Mouse (Mus musculus) hindbrain, embryonic 14.5 days (tissue): ENCODE results near the gene Epn3. TPM values are rescaled to one million over a fixed set of nuclear protein-coding genes. Genes with fewer than 3 reads are reported as not detected.
A peak's percentile ranks its signal among the peaks of the same experiment; 100 is the strongest.

Experiments
- ATAC-seq: fragments of 200-750 bp; cut with Nextera tagmentation; 2 replicates; pipeline ENCODE4 v1.8.0; 2017; ENCODE audit warnings: moderate number of reproducible peaks, mild to moderate bottlenecking, moderate TSS enrichment, moderate library complexity; ENCODE audit not compliant: low FRiP score
- DNase-seq: peaks from one replicate; pipeline ENCODE4 v3.0.0-alpha.2; 2015; ENCODE audit warnings: low spot score
- H3K27ac ChIP-seq: fragments of 300-500 bp; sonication (generic); 2 replicates; pipeline ENCODE4 v1.5.1; 2014; ENCODE audit warnings: mild to moderate bottlenecking, moderate library complexity
- H3K27me3 ChIP-seq: fragments of 300-500 bp; sonication (generic); 2 replicates; pipeline ENCODE4 v1.6.1; 2014; ENCODE audit warnings: mild to moderate bottlenecking, low read length, mixed read lengths; ENCODE audit not compliant: control insufficient read depth, insufficient read depth
- H3K36me3 ChIP-seq: fragments of 300-500 bp; sonication (generic); replicated peaks from 2 replicates; pipeline ENCODE4 v1.6.1; 2014; ENCODE audit not compliant: control insufficient read depth, insufficient read depth
- H3K4me1 ChIP-seq: fragments of 300-500 bp; sonication (generic); replicated peaks from 2 replicates; pipeline ENCODE4 v1.6.1; 2014; ENCODE audit warnings: antibody characterized with exemption, low read length, mixed read lengths; ENCODE audit not compliant: control insufficient read depth, insufficient read depth
- H3K4me2 ChIP-seq: fragments of 300-500 bp; sonication (generic); replicated peaks from 2 replicates; pipeline ENCODE4 v1.6.1; 2014; ENCODE audit warnings: mild to moderate bottlenecking, moderate library complexity
- H3K4me3 ChIP-seq: fragments of 300-500 bp; sonication (generic); replicated peaks from 2 replicates; pipeline ENCODE4 v1.5.1; 2014; ENCODE audit warnings: mild to moderate bottlenecking, low read length
- H3K9ac ChIP-seq: fragments of 300-500 bp; sonication (generic); 2 replicates; pipeline ENCODE4 v1.6.1; 2014
- H3K9me3 ChIP-seq: fragments of 300-500 bp; sonication (generic); 2 replicates; pipeline ENCODE4 v1.6.1; 2016; ENCODE audit warnings: low read length; ENCODE audit not compliant: control insufficient read depth
- WGBS: fragments of 180-500 bp; shearing (Covaris S2); extraction: QIAGEN DNeasy Blood & Tissue Kit; methylation state at CpG from one replicate; pipeline ENCODE4 v1.1.7; 2014; 5-methylcytosine and 5-hydroxymethylcytosine counted together
- polyA plus RNA-seq: library from polyadenylated mRNA; unstranded; fragments of >200 nt; fragmentation: Nextera tagmentation; extraction: Ambion mirVana; gene quantifications from 2 replicates; pipeline ENCODE4 v1.2.1, GENCODE M21; 2014

Gene Epn3
- polyA plus RNA-seq, 1 experiment from 2014 or later = 2.0 TPM

- Histone ChIP-seq H3K9ac (no peak overlapping the region), H3K4me3 (no peak overlapping the region), H3K36me3 (no peaks in the 10 kb centered on the region), H3K4me2 (peak overlapping the region; percentile 55; the same call in 1 of the 2 replicates), H3K9me3 (no peaks in the 10 kb centered on the region), H3K27me3 (peaks cover 26% of the 10 kb centered on the region), H3K4me1 (peaks cover 21% of the 10 kb centered on the region), H3K27ac (no peak overlapping the region)
- WGBS = 24% methylated on average over 8 of the region's 8 CpGs
- ATAC-seq (no peak), DNase-seq (no peak)
These were observed 588 bp upstream of the Epn3 start for GRCm38 (mm10) chr11:94500362-94500761.

- DNase-seq (no peak), ATAC-seq (peak; percentile 44; the same call in 1 of the 2 replicates)
- 13% methylated on average over 2 of the region's 2 CpGs for WGBS
- Histone ChIP-seq H3K27me3 (peaks cover 26% of the 10 kb centered on the region), H3K4me3 (peak overlapping the region; percentile 18), H3K9me3 (no peaks in the 10 kb centered on the region), H3K27ac (no peak overlapping the region), H3K4me1 (peaks cover 21% of the 10 kb centered on the region), H3K36me3 (no peaks in the 10 kb centered on the region), H3K4me2 (peak overlapping the region; percentile 55), H3K9ac (0 out of 2 replicates have a peak overlapping the region, but pooled peaks have one; percentile 25)
These were observed 739 bp downstream of the Epn3 start for GRCm38 (mm10) chr11:94499035-94499434.

DNA sequence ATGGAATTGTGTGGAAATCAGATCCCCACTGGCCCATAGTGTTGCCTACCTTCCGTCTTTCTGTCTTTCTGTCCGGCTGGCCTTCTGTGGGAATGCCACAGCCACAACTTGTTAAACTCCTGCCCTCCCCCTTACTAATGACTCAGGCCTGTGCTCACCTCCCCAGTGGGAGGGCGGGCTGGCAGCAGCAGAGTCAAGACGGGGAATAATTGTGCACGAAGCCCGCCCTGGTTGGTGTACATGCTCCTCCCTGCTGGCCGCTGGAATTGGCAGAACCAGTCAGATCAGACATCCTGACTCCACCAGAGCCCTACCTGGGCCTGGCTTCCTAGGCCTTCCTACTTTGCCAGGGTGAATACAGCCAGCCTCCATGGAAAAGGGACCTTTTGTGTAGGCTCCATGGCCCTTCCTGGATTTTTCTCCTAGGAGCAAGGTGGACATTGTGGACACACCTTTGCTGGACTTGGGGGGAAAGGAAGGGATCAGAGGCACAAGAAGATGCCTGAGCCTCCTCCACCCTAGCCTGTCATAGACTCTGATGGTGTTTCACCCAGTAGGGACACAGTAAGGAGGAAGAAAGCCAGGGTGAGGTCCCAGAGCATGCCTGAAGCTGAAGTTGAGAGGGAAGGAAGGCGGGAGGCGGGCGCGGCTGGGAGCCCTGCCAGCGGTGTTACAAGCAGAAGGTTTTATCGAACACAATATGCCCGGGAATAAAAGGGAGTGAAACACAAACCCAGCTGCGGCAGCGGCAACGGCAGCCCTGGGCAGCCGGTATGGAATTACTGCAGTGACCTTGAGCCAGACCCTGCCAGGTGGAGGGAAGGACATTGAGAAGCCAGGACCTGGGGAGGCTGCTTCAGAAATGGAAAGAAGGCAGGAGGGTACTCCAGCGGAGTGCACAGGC lies 1.4 kb downstream of the Epn3 start:
- H3K27ac ChIP-seq = peak overlapping the region; percentile 14; the same call in 1 of the 2 replicates
- peaks cover 26% of the 10 kb centered on the region for H3K27me3 ChIP-seq
- 20% methylated on average over 19 of the region's 19 CpGs for WGBS
- no peak overlapping the region for H3K4me3 ChIP-seq
- no peaks in the 10 kb centered on the region for H3K36me3 ChIP-seq
- ATAC-seq (peak; percentile 7; the same call in 1 of the 2 replicates), DNase-seq (peak; percentile 36)
- H3K4me2 ChIP-seq = peak overlapping the region; percentile 28; the same call in 1 of the 2 replicates
- H3K4me1 ChIP-seq = peaks cover 21% of the 10 kb centered on the region
- peak overlapping the region; percentile 25; the same call in 1 of the 2 replicates for H3K9ac ChIP-seq
- H3K9me3 ChIP-seq = no peaks in the 10 kb centered on the region

DNA sequence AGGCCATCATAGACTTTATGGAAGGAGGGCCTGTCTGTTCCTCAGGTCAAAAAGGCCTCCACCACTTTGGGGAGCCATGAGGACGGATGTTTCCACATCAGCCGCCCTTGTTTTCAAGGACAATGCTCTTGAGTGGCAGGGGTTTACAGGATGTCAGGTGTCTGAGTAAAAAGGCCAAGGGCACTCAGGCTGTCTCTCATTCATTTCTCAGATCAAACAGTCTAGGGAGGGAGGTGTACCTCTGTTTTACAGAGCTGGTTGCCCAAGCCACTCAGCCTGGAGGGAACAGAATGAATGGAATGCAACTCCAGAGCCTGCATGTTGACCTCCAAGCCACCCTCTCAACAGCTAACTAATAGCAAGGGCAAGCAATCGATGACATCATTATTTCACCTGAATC lies 4.4 kb downstream of the Epn3 start:
- Histone ChIP-seq H3K27ac (no peak overlapping the region), H3K36me3 (no peaks in the 10 kb centered on the region), H3K27me3 (peaks cover 37% of the 10 kb centered on the region), H3K4me3 (no peak overlapping the region), H3K9ac (no peak overlapping the region), H3K9me3 (no peaks in the 10 kb centered on the region), H3K4me2 (no peak overlapping the region), H3K4me1 (peaks cover 30% of the 10 kb centered on the region)
- 79% methylated on average over 3 of the region's 3 CpGs for WGBS
- ATAC-seq = no peak
- DNase-seq = no peak

GRCm38 (mm10) chr11:94491749-94492099 lies 8.1 kb downstream of the Epn3 start:
- Histone ChIP-seq H3K9ac (peak overlapping the region; percentile 64; the same call in 1 of the 2 replicates), H3K4me3 (peak overlapping the region; percentile 45), H3K4me2 (peak overlapping the region; percentile 77), H3K36me3 (no peaks in the 10 kb centered on the region), H3K4me1 (peaks cover 9% of the 10 kb centered on the region; the same call in 1 of the 2 replicates), H3K9me3 (no peaks in the 10 kb centered on the region), H3K27me3 (peaks cover 27% of the 10 kb centered on the region; the same call in 1 of the 2 replicates), H3K27ac (no peak overlapping the region)
- ATAC-seq (no peak), DNase-seq (no peak)
- WGBS = 72% methylated on average over 7 of the region's 7 CpGs

DNA sequence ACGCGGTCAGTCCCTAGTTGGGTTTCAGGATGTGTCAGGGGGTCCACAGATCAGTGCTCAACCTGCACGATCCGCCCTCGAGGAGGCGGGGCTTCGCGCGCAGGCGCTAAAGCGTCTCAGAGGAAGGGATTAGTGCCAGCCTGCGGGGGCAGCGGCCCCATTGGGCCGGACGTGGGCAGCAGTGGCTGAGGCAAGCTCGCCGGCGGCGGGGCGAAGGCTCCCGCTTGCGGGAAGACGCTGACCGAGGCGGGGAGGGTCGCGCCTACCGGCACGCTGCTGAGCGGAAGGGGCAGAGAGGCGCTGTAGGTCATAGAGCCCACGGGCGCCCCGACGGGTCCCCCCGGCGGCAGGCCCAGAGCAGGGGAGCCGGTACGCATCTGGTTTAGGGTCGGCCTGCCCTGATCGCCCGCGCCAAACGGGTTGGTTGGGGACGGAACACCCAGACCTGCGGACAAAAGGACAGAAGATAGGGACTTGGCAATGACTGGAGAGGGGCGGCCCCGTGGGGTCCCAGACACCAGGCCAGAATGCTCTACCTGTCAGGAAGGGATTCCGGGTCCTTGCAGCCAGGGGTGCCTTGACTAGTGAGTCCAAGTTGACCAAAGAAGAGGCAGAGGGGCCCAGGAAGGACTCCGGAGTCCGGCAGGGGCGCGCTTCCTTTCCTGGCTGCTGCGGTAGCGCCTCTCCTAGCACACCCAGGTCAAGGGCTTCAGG lies 8.6 kb downstream of the Epn3 start:
- H3K27me3 ChIP-seq = peaks cover 31% of the 10 kb centered on the region; the same call in 1 of the 2 replicates
- H3K4me1 ChIP-seq = peaks cover 9% of the 10 kb centered on the region; the same call in 1 of the 2 replicates
- H3K27ac ChIP-seq = no peak overlapping the region
- no peaks in the 10 kb centered on the region for H3K9me3 ChIP-seq
- H3K4me3 ChIP-seq = peak overlapping the region; percentile 45
- no peaks in the 10 kb centered on the region for H3K36me3 ChIP-seq
- WGBS = 5% methylated on average over 54 of the region's 55 CpGs
- peak overlapping the region; percentile 64 for H3K9ac ChIP-seq
- ATAC-seq (peak; percentile 56; the same call in 1 of the 2 replicates), DNase-seq (peak; percentile 70)
- peak overlapping the region; percentile 77 for H3K4me2 ChIP-seq

DNA sequence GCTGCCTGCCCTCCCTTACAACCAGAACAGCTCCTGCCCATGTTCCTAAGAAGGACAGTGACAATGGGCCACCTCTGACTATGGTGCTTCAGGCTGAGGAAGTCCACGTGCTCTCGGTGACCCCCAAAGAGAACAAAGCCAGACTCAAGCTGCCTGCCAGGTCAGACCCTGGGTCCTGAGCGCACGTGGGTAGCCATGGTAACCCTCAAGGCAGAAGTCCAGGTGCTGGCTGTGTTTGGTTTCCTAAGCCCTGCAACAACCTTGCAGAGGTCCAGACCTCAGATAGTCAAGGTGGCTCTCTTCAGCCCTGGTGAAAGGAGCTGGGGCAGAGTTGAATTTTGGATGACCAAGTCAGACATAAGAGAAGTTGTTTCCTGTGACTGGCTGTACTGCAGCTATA lies 10.0 kb downstream of the Epn3 start:
- Histone ChIP-seq H3K4me1 (peaks cover 9% of the 10 kb centered on the region; the same call in 1 of the 2 replicates), H3K36me3 (no peaks in the 10 kb centered on the region), H3K4me3 (no peak overlapping the region), H3K27me3 (peaks cover 36% of the 10 kb centered on the region), H3K27ac (no peak overlapping the region), H3K4me2 (no peak overlapping the region), H3K9ac (no peak overlapping the region), H3K9me3 (no peaks in the 10 kb centered on the region)
- no peak for DNase-seq
- WGBS = 37% methylated on average over 4 of the region's 4 CpGs
- ATAC-seq = no peak

GRCm38 (mm10) chr11:94488767-94489533 lies 10.8 kb downstream of the Epn3 start:
- peaks cover 9% of the 10 kb centered on the region; the same call in 1 of the 2 replicates for H3K4me1 ChIP-seq
- ATAC-seq = no peak
- H3K4me2 ChIP-seq = no peak overlapping the region
- H3K4me3 ChIP-seq = no peak overlapping the region
- no peak for DNase-seq
- 91% methylated on average over 11 of the region's 11 CpGs for WGBS
- no peak overlapping the region for H3K9ac ChIP-seq
- H3K27ac ChIP-seq = no peak overlapping the region
- H3K27me3 ChIP-seq = peaks cover 36% of the 10 kb centered on the region
- no peaks in the 10 kb centered on the region for H3K36me3 ChIP-seq
- no peaks in the 10 kb centered on the region for H3K9me3 ChIP-seq
